Mouse (Mus musculus): ENCODE measurements at regions not wholly inside any gene's neighbourhood (a gene's known extent, or its start where the extent isn't known, plus 50 kb on each side); places are given as distances from the start of the nearest gene placed in this dataset.

- TF ChIP-seq FOSL1 (IDR thresholded peaks at IDR 0.05; ENCODE audit: insufficient read depth, low read length, poor library complexity, severe bottlenecking) (no peak), MAX (IDR thresholded peaks at IDR 0.05) (no peak), MYOD1 (IDR thresholded peaks at IDR 0.05; ENCODE audit: control insufficient read depth, insufficient read length, low read depth) (no peak), USF1 (IDR thresholded peaks at IDR 0.05; ENCODE audit: low read depth) (no peak), CEBPB (IDR thresholded peaks at IDR 0.05; ENCODE audit: low read depth) (no peak), CTCF (IDR thresholded peaks at IDR 0.05; ENCODE audit: control insufficient read depth, insufficient read depth, insufficient read length) (no peak), MYOG (IDR thresholded peaks at IDR 0.05; ENCODE audit: control insufficient read depth, extremely low read depth, insufficient read length) (no peak)
- Histone ChIP-seq H3K27me3 (ENCODE audit: control insufficient read depth, insufficient read depth, insufficient read length) (no peaks in the 10 kb centered on the region), H3K79me3 (ENCODE audit: low read depth) (no peaks in the 10 kb centered on the region), H3K4me3 (ENCODE audit: insufficient read depth, poor library complexity, severe bottlenecking) (no peak overlapping the region), H3ac (ENCODE audit: control insufficient read depth, insufficient read length, low read depth) (no peak overlapping the region), H3K79me2 (ENCODE audit: control insufficient read depth, insufficient read depth) (no peaks in the 10 kb centered on the region), H3K36me3 (ENCODE audit: control insufficient read depth, insufficient read depth) (no peaks in the 10 kb centered on the region)
Observed at GRCm38 (mm10) chr6:84383141-84383540, 210.6 kb downstream of the Cyp26b1 start.

DNA sequence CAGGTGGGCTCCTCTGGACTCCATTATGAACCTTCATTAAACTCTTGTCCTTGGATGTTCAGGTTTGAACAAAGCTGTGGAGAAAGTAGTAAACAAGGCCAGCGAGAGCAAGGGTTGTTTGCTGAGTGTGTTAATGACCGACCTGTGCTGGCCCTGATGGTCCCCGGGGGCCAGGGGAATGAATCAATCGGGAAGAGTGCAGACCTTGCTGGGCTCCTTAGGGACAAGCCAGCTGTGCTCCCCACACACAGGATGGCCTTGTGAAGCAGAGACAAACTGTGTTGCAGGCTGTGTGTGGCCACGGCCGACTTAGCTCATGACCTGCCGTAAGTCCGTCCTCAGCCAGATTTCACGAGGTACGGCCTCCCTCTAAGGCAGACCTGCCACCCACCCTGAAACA, 212.1 kb downstream of the Cyp26b1 start:
- H3K4me3 ChIP-seq (ENCODE audit: insufficient read depth, poor library complexity, severe bottlenecking): no peak overlapping the region
- TF ChIP-seq MYOG (IDR thresholded peaks at IDR 0.05; ENCODE audit: control insufficient read depth, extremely low read depth, insufficient read length): no peak
- no peak for TF ChIP-seq MYOD1 (IDR thresholded peaks at IDR 0.05; ENCODE audit: control insufficient read depth, insufficient read length, low read depth)
- TF ChIP-seq CEBPB (IDR thresholded peaks at IDR 0.05; ENCODE audit: low read depth): no peak
- no peak for TF ChIP-seq CTCF (IDR thresholded peaks at IDR 0.05; ENCODE audit: control insufficient read depth, insufficient read depth, insufficient read length)
- no peak for TF ChIP-seq MAX (IDR thresholded peaks at IDR 0.05)
- no peak for TF ChIP-seq USF1 (IDR thresholded peaks at IDR 0.05; ENCODE audit: low read depth)
- TF ChIP-seq FOSL1 (IDR thresholded peaks at IDR 0.05; ENCODE audit: insufficient read depth, low read length, poor library complexity, severe bottlenecking): no peak

GRCm38 (mm10) chr6:84376666-84377065, 217.0 kb downstream of the Cyp26b1 start:
- TF ChIP-seq MAX (IDR thresholded peaks at IDR 0.05) (no peak), CTCF (IDR thresholded peaks at IDR 0.05; ENCODE audit: control insufficient read depth, insufficient read depth, insufficient read length) (no peak), USF1 (IDR thresholded peaks at IDR 0.05; ENCODE audit: low read depth) (no peak), FOSL1 (IDR thresholded peaks at IDR 0.05; ENCODE audit: insufficient read depth, low read length, poor library complexity, severe bottlenecking) (no peak), CEBPB (IDR thresholded peaks at IDR 0.05; ENCODE audit: low read depth) (no peak), MYOD1 (IDR thresholded peaks at IDR 0.05; ENCODE audit: control insufficient read depth, insufficient read length, low read depth) (no peak), MYOG (IDR thresholded peaks at IDR 0.05; ENCODE audit: control insufficient read depth, extremely low read depth, insufficient read length) (no peak)
- H3K36me3 ChIP-seq (ENCODE audit: control insufficient read depth, insufficient read depth): no peaks in the 10 kb centered on the region
- H3K4me3 ChIP-seq (ENCODE audit: insufficient read depth, poor library complexity, severe bottlenecking): no peak overlapping the region
- H3K79me3 ChIP-seq (ENCODE audit: low read depth): no peaks in the 10 kb centered on the region
- no peaks in the 10 kb centered on the region for H3K27me3 ChIP-seq (ENCODE audit: control insufficient read depth, insufficient read depth, insufficient read length)
- no peak overlapping the region for H3ac ChIP-seq (ENCODE audit: control insufficient read depth, insufficient read length, low read depth)
- H3K79me2 ChIP-seq (ENCODE audit: control insufficient read depth, insufficient read depth): no peaks in the 10 kb centered on the region

More for the DNA sequence above, 212.1 kb downstream of the Cyp26b1 start:
- Histone ChIP-seq H3K79me3 (ENCODE audit: low read depth) (no peaks in the 10 kb centered on the region), H3ac (ENCODE audit: control insufficient read depth, insufficient read length, low read depth) (no peak overlapping the region), H3K79me2 (ENCODE audit: control insufficient read depth, insufficient read depth) (no peaks in the 10 kb centered on the region), H3K36me3 (ENCODE audit: control insufficient read depth, insufficient read depth) (no peaks in the 10 kb centered on the region), H3K27me3 (ENCODE audit: control insufficient read depth, insufficient read depth, insufficient read length) (no peaks in the 10 kb centered on the region)

DNA sequence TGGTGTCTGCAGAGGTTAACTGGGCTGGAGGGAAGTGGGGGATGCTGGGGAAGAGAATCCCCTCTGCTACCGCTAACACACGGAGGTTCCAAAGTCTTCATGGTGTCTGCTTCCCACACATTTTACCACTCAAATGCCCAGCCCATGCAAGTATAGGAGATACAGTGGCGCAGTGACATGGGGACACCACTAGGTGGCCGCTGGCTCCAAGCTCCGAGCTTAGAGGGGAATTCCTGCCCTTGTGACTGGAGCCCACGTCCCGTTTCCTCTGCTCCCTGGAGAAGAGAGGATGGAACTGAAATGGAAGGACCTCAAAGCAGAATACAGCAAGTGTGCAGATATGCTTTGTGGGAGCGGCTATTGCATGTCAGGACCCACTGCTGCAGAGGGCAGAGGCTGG, 218.2 kb downstream of the Cyp26b1 start:
- H3K4me3 ChIP-seq (ENCODE audit: insufficient read depth, poor library complexity, severe bottlenecking): no peak overlapping the region
- H3ac ChIP-seq (ENCODE audit: control insufficient read depth, insufficient read length, low read depth): no peak overlapping the region
- H3K79me3 ChIP-seq (ENCODE audit: low read depth): no peaks in the 10 kb centered on the region
- TF ChIP-seq CTCF (IDR thresholded peaks at IDR 0.05; ENCODE audit: control insufficient read depth, insufficient read depth, insufficient read length) (peak; percentile 72), MAX (IDR thresholded peaks at IDR 0.05) (no peak)
- no peaks in the 10 kb centered on the region for H3K79me2 ChIP-seq (ENCODE audit: control insufficient read depth, insufficient read depth)
- no peaks in the 10 kb centered on the region for H3K27me3 ChIP-seq (ENCODE audit: control insufficient read depth, insufficient read depth, insufficient read length)
- H3K36me3 ChIP-seq (ENCODE audit: control insufficient read depth, insufficient read depth): no peaks in the 10 kb centered on the region

DNA sequence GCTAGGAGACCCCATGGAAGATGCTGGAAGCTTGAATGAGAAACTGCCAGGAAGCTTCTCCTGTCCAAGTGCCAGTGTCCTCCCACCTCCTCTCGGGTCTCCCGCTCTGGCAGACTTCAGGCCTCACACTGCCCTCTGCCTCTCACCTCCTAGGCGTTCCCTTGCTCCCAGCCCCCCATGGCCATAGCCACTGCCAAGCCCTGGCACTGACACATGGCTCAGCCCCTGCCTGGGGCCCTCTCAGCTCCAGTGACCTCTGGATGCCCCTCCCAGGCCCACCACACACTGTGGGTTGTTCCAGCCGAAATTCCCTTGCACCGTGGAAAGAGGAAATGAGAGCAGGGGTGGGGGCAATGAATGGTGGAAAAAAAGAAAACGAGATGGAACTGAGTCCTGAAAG, 227.3 kb downstream of the Cyp26b1 start:
- TF ChIP-seq CEBPB (IDR thresholded peaks at IDR 0.05; ENCODE audit: low read depth) (no peak), FOSL1 (IDR thresholded peaks at IDR 0.05; ENCODE audit: insufficient read depth, low read length, poor library complexity, severe bottlenecking) (no peak), CTCF (IDR thresholded peaks at IDR 0.05; ENCODE audit: control insufficient read depth, insufficient read depth, insufficient read length) (no peak), MAX (IDR thresholded peaks at IDR 0.05) (no peak), USF1 (IDR thresholded peaks at IDR 0.05; ENCODE audit: low read depth) (no peak), MYOG (IDR thresholded peaks at IDR 0.05; ENCODE audit: control insufficient read depth, extremely low read depth, insufficient read length) (no peak), MYOD1 (IDR thresholded peaks at IDR 0.05; ENCODE audit: control insufficient read depth, insufficient read length, low read depth) (no peak)
- H3K27me3 ChIP-seq (ENCODE audit: control insufficient read depth, insufficient read depth, insufficient read length): no peaks in the 10 kb centered on the region
- no peaks in the 10 kb centered on the region for H3K79me2 ChIP-seq (ENCODE audit: control insufficient read depth, insufficient read depth)
- H3ac ChIP-seq (ENCODE audit: control insufficient read depth, insufficient read length, low read depth): no peak overlapping the region
- no peaks in the 10 kb centered on the region for H3K79me3 ChIP-seq (ENCODE audit: low read depth)
- no peaks in the 10 kb centered on the region for H3K36me3 ChIP-seq (ENCODE audit: control insufficient read depth, insufficient read depth)
- no peak overlapping the region for H3K4me3 ChIP-seq (ENCODE audit: insufficient read depth, poor library complexity, severe bottlenecking)

DNA sequence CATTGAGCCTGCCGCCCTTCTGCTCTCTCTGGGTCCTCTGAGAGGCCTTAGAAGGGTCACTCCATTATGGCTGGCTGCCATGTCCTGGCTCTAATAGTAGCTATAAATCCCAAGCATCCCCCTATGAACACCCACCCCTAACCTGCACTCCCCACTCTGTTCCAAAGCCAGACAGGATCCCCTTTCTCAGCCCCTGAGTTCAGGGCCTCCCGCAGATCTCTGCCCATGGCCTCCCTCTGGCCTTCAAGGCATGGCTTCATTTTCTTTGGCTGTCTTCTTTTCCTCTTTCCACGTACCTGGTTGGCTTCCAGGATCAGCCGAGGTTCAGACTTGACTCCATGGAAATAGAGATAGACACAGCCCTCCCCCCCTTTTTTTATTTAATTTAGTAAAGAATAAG, 227.8 kb downstream of the Cyp26b1 start:
- H3K36me3 ChIP-seq (ENCODE audit: control insufficient read depth, insufficient read depth): no peaks in the 10 kb centered on the region
- H3K27me3 ChIP-seq (ENCODE audit: control insufficient read depth, insufficient read depth, insufficient read length): no peaks in the 10 kb centered on the region
- no peak for TF ChIP-seq MAX (IDR thresholded peaks at IDR 0.05)
- no peak for TF ChIP-seq MYOD1 (IDR thresholded peaks at IDR 0.05; ENCODE audit: control insufficient read depth, insufficient read length, low read depth)
- TF ChIP-seq CTCF (IDR thresholded peaks at IDR 0.05; ENCODE audit: control insufficient read depth, insufficient read depth, insufficient read length): no peak
- TF ChIP-seq FOSL1 (IDR thresholded peaks at IDR 0.05; ENCODE audit: insufficient read depth, low read length, poor library complexity, severe bottlenecking): no peak
- no peak for TF ChIP-seq MYOG (IDR thresholded peaks at IDR 0.05; ENCODE audit: control insufficient read depth, extremely low read depth, insufficient read length)
- TF ChIP-seq CEBPB (IDR thresholded peaks at IDR 0.05; ENCODE audit: low read depth): no peak
- TF ChIP-seq USF1 (IDR thresholded peaks at IDR 0.05; ENCODE audit: low read depth): no peak
- no peak overlapping the region for H3K4me3 ChIP-seq (ENCODE audit: insufficient read depth, poor library complexity, severe bottlenecking)
- no peak overlapping the region for H3ac ChIP-seq (ENCODE audit: control insufficient read depth, insufficient read length, low read depth)
- no peaks in the 10 kb centered on the region for H3K79me3 ChIP-seq (ENCODE audit: low read depth)
- no peaks in the 10 kb centered on the region for H3K79me2 ChIP-seq (ENCODE audit: control insufficient read depth, insufficient read depth)

Measured in C2C12 (cell line).